Mouse (Mus musculus): ENCODE data around the gene Meltf. TPM values are rescaled to one million over a fixed set of nuclear protein-coding genes. Genes with fewer than 3 reads are reported as not detected.

Gene Meltf
- not detected in 2 replicates for total RNA-seq (2021)
- long read RNA-seq, result 0 reads

DNA sequence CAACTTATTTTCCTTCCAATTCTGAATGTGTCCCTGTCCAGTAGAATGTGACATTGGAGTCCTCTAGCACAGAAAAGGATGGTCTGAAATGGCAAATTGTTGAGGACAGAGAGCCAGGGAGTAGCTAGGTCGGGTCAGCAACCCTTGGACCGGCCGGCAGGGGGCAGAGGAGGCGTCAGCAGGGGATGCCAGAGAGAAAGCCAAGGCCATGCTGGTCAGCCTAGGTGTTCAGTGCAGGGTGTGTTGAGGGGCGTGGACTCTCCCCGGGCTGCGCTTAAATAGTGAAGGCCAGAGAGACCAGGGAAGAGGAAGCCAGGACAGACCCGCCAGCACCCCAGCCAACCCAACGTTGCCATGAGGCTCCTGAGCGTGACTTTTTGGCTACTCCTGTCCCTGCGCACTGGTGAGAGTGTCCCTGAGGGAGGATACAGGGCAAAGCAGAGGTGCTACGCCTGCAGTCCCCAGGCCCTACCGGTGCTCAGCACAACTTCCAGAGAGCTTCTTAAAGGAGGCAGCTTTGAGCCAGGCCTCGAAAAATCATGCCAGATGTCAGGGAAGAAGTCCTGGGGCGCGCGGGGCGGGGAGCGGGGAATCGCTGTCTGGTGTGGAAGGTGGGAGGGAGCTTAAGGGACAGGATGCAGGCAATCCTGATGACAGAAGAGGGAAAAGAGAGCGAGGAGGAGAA is at the start of gene Meltf:
Gene Meltf, plus strand, starts transcription at position 238 of the 685 bp plus-strand sequence.
- DNase-seq, result peak; percentile 84

DNA sequence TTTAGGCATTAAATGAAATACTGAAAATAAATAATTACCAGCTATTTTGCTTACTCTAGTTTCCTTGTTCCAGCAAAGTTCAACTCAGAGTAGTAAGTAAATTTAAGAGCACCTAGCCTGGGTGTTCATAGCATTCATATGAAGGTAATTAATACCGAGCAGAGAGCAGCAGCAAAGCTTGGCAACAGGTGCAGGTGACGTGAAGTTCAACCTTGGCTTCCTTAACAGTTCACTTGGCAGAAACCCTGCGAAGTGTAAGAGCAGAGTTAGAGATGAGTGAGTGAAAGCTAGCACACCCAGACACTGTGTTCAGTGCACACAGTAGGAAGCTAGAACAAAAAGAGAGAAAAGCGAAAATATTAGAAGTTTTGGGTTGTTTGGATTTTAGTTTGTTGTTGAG is 47.9 kb upstream of the Meltf start:
- no peak for DNase-seq

DNA sequence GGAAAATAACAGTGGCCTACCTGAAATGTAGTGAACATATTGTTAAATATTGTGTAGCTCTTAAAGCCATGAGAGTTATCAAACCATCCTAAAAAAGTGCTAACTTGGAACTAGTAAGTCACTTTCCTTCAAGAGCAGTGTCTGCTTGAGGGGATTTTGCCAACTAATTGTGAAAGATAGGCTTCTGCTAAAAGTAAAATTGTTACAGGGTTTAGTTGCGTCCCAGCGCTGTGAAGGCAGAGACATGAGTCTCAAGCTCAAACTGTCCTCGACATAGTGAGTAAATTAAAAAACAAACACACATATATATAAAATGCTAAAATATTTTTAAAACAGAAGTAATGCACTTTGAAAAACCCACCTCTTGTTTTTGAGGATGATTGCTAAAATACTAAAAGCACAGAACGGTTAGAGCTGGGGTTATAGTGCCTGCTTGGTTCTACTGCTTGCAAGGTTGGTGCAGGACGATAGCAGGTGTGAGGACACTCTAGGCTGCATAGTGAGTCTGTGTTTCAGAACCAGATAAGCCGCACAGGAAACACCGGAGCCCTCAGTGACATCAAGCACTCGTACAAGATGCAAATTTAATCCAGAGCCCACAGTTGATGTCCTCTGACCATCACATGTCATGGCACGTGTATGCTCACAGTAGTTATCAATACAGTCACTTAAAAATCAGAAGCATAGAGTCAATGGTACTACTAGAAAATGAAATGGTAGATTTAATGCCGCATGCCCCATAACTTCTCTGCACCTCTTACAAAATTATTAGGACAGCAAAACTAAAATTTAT is 45.8 kb upstream of the Meltf start:
- no peak for DNase-seq

DNA sequence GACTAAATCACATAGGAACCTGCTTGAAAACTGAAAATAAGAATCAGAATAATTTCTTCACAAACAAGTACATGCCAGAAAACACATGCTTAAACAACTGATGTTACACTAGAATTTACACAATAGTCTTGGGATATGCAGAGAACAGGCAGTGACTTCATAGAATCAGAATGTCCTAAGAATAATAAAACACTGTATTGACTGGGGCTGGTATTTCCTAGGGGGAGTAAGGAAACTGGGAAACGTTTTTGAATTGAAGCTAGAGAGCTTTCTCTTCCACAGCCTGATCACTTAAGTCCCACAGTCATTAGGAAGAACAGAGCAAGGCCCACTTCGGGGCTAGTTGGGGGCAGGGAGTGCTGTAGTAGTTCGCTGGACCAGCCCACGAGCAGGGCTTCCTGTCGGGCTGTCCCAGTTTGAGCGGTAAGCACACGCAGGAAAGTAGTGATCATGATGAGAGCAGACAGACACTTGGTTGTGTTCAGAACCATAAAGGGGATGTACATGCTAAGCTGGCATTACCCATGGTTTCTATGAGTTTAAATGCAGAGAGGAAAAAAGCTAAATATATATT is 44.5 kb upstream of the Meltf start:
- no peak for DNase-seq

DNA sequence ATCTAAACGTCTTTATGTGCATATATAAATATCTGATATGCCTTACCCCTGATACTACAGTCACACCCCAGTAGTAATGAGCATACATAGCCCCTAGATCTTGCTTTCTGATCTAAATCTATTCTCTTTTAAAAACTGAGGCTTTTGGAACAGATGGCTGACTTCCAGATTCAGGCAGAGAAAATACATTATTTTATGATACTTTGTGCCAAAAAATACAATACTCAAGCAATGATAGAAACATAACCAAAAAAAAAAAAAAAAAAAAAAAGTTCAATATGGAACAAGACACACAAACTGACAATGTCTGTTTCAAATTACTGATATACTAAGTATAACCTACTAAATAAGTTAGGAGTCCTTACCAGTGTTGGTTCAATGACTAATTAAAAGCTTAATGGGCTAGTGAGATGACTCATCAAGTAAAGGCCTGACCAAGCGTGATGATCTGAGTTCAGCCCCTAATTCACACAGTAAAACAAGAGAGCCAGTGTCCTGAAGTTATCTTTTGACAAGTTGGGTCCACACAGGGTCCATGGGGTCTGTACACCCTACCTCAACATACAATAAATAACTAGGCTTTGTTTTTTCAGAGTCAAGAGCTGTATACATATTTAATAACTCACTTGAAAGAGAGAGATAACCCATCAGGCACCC is 43.8 kb upstream of the Meltf start:
- no peak for DNase-seq

DNA sequence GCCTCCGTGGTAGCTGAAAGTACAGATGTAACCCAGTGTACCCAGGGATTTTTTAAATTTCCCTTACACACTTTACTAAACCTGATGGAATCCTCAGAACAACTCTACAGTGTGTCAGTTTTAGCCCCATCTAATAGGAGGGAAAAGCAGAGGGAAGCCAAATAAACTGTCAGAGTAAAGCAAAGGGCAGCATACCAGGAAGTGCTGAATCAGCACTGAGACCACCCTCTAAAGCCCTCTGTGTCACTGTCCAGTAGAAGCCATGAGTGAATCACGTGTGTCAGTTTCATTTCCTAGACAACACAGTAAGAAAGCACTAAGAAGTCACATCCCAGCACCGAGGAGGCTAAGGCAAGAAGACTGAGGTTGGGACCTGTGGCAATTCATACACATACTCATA is 41.2 kb upstream of the Meltf start:
- no peak for DNase-seq

DNA sequence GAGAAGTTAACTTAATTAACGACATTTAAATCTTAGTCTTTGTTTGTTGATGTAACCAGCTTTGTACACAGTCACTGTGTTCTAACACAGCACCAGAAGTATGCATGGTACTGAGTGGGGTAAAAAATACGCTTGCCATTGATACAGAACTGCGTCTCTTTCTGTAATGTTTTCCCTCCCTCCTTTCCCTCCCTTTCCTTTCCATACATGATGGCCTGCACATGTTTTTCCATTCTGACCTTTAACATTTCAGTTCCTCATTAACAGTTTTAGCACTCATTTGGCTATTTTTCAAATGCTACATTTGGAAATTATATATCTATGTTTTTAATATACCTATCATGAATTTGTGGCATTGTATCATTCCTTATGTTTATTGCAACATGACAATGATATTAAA is 34.4 kb upstream of the Meltf start:
- no peak for DNase-seq

DNA sequence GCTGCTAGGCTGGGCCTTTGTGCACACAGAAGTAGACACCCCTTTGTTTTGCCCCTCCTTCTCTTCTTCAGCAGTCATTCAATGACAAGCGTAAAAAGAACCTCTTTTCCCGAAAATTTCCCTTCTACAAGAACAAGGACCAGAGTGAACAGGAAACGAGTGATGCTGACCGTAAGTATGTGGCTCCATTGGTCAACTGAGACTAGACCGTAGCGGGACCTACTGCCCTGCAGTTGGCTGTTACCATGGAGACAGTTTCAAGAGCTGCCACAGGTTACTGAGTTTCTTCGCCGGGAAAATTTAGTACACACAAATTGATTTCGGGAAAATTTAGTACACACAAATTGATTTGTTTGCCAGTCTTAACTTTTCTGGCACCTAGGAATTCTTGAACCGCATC is 31.8 kb upstream of the Meltf start:
- no peak for DNase-seq

DNA sequence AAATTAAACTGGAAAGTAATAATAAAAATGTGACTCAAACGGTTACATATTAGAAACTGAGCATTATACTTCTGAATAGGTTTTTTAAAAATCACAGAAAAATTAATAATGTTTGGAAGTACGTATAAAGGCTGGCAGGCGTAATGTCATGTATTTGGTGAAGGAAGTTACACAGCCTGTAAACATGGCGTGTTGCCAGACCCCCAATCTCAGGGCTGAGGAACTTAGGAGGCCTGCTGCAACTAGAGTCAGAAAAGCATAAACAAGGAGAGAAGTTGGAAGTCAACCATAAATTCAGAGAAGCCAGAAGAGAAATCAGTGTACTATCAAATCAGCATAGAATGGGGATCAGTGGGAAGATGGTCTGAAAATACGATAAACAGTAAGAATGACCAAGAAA is 14.7 kb upstream of the Meltf start:
- DNase-seq, result no peak

DNA sequence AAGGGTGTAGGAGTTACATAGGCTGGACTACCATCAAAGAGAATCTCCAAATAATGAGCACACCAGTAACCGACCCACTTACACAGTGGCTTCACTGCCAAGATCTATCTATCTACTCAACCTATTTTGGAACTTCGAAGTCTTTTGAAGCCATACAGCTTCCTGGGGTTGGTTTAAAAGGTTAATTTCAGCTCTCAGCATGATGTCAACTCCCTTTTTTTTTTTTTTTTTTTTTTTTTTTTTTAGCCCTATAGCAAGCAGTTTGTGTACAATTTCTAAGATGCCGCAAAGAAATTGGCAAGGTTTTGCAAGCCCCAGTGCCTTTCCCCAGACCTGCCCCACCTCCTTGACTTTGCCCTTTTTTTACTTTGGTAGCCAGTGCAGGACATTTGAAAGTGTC is 13.4 kb upstream of the Meltf start:
- no peak for DNase-seq

DNA sequence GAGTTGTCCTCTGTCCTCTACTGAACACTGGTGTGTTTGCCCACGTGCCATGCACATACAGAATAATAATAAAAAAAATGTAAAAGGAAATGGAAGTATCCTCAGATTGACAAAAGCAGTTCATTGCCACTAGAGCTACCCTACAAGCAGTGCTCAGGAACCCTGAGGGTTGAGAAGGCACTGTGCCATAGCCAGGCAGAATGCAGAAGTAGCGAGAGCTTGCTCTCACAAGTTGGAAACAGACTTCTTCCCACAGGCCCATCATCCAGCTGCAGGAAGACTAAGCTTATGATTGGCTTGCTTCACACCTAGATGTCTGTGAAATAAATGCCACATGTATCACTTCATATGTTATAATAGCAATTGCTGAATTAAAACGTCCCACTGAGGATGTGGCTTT is 11.7 kb upstream of the Meltf start:
- no peak for DNase-seq

DNA sequence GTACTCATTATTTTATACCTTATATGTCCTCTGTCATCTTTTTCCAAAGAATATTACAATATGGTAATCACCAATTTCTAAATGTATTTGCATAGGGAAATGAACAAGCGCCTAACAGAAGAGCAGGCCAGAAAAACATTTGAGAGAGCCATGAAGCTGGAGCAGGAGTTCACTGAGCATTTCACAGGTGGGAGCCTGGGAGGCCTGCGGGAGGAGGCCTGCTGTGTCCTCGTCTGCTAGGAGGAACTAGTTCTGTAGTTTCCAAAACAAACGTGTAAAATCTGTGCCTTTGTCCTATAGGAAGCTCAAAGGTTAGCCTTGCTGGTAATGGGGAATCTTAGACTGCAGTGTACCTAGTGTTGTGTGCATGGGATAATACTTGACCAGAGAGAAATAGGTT is 10.9 kb upstream of the Meltf start:
- no peak for DNase-seq

DNA sequence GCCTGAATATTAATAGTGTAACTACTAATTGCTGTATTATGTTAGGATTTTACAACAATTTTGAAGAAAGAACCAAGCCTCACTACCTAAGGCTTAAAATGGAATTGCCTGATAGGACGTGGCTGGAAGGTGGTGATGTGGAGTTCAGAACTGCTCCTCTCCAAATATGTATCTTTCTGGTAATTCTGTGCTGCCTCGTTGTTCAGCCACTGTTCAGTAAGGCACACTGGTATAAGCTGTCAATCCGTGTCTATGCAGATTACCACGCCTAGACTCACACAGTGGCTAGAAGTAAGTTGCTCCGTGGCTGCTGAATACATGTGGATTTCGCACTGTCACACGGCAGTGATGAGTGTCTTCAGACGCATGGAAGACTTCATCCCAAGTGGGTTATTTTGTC is 4.9 kb upstream of the Meltf start:
- no peak for DNase-seq

DNA sequence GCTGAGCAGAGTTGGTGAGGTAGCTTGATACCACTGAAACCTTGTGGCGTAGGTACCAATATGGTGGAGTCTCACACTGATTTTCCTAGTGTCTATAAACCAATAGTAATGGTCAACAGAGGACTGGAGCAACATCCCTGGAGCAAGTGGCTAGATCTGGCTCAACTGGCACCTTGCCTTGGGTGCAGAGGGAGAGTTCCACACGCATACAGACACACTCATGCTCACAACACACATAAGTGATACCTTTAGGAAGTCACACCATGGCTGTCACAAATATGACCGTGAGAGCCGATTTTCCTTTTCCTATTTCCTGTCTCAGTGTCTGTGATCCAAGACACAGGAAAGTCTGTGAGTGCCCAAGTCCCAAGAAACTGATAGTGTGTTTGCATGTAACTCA is 3.2 kb upstream of the Meltf start:
- DNase-seq, result no peak

DNA sequence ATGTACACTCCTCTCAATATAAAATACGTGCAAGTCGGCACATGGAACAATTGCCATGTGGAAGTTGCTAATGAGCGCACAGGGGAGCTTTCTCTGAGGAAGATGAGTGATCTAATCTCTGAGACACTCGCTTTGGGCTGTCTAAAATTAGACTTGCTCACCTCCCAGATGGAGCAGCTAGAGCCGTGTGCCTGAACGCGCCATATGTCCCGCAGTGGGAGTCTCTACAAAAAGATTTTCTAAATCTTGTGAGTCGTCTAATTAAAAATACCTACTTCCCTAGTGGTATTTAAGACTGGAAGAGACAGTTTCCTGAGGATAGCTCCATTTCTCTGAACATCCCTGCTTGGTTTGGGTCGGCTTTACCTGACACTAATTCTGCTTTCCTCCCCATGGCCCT is 2.2 kb upstream of the Meltf start:
- no peak for DNase-seq

DNA sequence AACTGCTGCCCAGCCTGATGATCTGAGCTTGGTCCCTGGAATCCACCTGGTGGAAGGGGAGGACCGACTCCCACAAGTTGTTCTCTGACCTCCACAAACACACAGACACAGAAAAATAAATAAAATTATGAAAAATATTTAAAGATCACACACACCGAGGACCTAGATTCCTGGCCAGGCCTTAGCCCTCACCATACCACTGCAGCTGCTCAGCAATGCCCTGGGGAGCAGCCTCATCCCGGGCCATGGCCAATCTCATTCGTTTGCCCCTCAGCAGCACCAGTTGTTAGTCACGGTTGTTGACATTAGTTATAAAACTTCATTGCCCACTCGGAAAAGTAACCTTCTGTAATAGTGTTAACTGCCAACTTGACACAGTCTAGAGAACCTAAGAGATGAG is 558 bp upstream of the Meltf start:
- DNase-seq, result no peak

DNA sequence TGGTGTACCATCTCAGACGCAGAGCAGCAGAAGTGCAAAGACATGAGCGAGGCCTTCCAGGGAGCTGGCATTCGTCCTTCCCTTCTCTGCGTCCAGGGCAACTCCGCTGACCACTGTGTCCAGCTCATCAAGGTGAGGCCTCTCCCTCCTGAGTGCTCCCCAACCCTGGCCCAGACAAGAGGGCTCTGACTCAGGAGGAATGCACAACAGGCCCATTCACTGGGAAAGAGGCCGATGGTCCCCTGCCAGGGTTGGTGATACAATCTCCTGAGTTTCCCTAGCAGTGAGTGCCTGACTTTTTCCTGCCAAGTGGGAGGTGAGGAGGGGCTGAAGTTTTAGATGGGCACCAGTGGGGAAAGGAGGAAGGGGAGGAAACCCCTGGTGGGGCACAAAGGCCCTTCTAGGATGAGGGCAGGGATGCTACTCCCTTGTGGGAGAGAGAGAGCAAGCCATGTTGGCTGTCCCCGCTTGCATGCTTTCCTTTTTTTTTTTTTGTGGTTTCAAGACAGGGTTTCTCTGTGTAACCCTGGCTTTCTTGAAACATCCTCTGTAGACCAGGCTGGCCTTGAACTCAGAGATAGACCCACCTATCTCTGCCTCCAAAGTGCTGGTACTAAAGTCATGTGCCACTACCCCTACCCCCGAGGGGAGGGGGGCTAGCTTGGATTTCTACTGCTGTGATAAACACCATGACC is 1.7 kb downstream of the Meltf start:
- DNase-seq, result no peak

DNA sequence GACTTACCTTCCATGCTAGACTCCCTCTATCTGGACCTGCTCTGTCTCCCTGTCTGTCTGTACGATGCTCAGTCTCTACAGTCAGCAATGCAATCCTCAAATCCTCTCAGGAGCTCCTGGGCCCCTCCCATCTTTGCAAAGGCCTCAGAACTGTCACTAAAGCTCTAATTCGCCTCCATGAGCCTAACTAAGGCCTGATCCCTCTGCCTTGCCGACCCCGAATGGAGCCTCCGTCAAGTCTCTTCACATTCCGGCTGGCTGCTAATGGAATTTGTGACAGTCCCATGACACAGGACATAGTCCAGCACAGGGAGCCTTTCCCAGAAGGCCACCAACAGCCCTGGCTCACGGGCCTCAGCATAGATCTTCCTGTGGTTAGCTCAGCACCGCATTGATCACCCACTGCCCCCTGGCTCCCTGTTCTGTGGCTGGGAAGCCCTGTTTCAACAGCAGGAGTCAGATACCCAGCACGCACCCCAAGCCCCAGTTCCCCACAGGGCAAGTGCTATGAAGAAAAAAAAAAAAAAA is 3.8 kb downstream of the Meltf start:
- DNase-seq, result no peak

DNA sequence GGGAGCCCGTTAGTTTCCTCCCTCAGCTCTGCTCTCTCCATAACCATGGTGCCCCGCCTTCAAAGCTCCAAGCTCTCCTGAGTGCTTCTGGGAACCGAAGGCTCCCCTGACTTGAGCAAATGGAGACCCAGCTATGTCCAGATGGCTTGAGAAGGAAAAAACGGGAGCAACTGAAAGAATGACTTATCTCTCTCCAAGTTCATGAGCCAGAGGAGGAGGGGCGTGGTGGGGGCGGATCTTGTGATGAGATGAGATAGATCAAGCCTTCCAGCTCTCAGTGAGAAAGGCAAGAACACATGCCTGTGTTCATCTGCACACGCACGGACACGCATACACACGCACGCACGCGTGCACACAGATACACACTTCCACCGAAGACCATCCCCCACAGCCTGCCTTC is 4.7 kb downstream of the Meltf start:
- peak; percentile 20 for DNase-seq

DNA sequence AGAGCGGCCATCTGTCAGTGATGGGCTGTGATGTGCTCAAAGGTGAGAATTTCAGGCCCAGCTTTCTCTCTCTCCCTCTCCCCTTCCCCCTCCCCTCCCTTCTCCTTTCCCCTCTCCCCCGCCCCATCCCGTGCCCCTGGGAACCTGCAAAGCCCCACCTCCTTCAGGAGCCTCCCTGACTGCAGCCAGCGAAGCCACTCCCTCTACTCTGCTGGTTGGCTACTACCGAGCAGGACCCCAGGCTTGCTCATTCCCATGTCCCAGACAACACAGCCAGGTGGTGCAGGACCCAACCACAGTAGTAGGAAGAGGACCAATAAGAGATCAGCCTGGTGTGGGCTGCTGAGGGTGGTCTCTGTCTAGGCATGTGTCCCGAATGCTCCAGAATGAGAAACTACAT is 5.3 kb downstream of the Meltf start:
- DNase-seq, result no peak

DNA sequence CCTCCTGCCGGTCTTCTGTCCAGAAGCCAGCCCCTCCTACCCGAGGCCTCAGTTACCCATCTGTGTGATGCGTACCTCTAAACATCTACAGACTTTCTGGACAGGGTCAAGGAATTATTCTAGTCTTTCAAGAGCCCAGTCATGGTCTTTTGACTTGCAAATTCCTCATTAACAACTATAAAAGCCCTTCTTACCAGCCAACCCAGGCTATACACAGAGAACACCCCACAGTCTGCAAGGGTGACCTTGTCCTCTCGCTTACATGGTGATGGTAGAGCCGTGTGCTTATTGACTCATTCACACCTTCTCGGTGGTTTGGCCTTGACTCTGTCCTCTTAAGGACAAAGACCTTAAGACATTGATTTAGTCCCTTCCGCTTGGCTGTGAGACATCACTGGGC is 12.3 kb downstream of the Meltf start:
- DNase-seq, result no peak

DNA sequence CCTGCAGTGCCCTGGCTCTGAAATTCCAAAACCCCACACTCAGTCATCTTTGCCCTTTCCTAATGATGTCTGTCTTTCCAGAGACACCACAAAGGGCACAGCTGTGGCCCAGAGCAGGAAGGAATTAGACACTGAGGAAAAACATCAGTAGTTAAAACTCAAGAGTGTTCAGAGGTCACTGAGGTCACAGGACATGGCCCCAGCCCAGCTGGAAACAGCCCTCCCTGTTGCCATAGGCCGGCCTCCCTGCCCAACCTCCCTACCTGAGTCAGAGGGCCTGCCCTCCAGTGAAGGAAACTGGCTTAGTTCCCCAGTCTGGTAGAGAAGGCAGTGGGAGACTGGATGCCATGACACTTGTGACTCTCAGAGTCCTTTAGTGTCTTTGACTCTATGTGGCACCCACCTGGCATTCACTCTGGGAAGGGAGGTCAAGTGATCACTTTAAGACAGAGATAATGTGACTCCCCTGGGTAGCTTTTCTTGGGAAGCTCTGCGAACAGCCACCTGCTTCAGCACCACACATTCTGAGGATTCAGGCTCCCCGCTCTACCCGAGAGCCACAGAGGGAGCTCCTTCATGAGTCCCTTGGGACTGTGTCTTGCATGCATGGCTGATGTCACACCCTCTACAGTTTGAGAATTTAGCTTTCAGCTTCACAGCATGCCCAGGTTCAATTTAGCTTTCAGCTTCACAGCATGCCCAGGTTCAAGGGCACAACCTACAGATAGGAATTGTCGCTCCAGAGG is 15.0 kb downstream of the Meltf start:
- DNase-seq, result no peak

All from adrenal gland, postnatal 25 days (tissue).